Mouse (Mus musculus) left cerebral cortex, adult 2 months (tissue): ENCODE data around the gene Slc7a11. TPM values are rescaled to one million over a fixed set of nuclear protein-coding genes. Genes with fewer than 3 reads are reported as not detected.

ENCODE experiments used
- DNase-seq, 2 experiments: peaks; one replicate each; pipeline ENCODE4 v3.0.0; 2021 to 2022; ENCODE audit warnings: low spot score in 2 of 2, mixed read lengths in 1 of 2; ENCODE audit errors: extremely low spot score in 1 of 2
- H3K27ac ChIP-seq: fragments of 200-600 bp; 2 replicates; pipeline ENCODE4 v1.8.1; 2022
- H3K4me3 ChIP-seq: fragments of 200-600 bp; 2 replicates; pipeline ENCODE4 v1.8.1; 2022
- CTCF ChIP-seq: fragments of 200-600 bp; IDR thresholded peaks from 2 replicates; pipeline ENCODE4 v1.8.1; 2022; ENCODE audit warnings: antibody characterized with exemption, mild to moderate bottlenecking, moderate library complexity
- intact Hi-C: fragments of 180-260 bp; cut with DNase I; formaldehyde crosslinking; loops from one replicate; pipeline ENCODE4 v1.15.1; 2025
- total RNA-seq, 2 experiments: library from RNA; stranded (reverse); gene quantifications; 2 replicates each; pipeline ENCODE4 v1.2.3; 2021

Slc7a11 gene
- total RNA-seq, 2 experiments from 2014 or later, result 23.9 to 25.7 TPM

DNA sequence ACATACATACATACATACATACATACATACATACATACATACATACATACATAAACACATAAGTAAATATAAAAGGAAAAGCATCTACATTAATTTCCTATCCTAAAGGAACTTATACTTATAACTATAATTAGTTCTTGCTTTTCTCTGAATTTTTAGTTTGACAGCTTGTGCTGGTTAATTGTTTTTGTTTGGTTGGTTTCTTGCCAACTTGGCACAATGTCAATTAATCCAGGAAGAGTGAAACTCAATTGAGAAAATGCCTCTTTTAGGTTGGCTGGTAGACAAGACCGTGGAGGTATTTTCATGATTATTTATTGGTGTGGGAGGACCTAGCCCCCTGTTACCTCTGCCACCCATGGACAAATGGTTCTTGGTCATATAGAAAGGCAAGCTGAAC lies 327.1 kb downstream of the Slc7a11 start:
- H3K4me3 ChIP-seq, result no peak overlapping the region
- TF ChIP-seq CTCF, result no peak
- DNase-seq, result no peak
- H3K27ac ChIP-seq, result no peak overlapping the region
- intact Hi-C loops, result no loop called here

GRCm38 (mm10) chr3:50105509-50105908 lies 337.9 kb downstream of the Slc7a11 start:
- DNase-seq, result no peak
- no peak for TF ChIP-seq CTCF
- H3K4me3 ChIP-seq, result no peak overlapping the region
- no peak overlapping the region for H3K27ac ChIP-seq
- intact Hi-C loops, result no loop called here

DNA sequence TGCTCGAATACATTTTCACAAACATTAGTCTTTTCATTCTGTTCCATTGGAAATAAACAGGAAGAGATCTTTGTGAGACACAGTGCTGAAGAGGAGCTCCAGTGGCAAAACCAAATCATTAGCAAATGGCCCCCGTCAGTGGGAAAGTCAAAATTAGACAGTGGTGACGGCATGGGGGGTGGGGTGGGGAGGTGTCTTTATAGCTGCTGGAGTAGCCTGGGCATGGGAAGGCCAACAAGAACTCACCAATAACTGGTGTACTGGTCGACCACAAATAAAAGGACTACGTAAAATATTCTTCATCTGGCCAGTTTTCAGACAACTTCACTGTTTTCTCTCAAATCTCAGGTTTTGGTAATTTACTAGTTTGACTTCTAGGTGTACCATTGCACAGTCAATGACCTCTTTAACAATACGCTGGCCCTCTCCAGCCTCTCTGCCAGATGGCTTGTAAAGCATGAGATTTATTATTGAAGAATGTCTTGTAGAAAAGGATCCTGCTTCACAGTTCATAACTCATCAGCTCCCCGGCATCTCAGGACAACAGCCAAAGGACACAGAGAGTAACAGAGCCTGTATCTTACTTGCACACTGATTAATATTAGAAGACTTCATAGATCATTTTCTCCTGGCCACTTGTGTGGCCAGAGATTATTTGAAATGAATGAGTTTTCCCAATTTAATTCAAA lies 348.9 kb downstream of the Slc7a11 start:
- intact Hi-C loops, result no loop called here
- H3K4me3 ChIP-seq, result no peak overlapping the region
- H3K27ac ChIP-seq, result no peak overlapping the region
- no peak for DNase-seq
- no peak for TF ChIP-seq CTCF

DNA sequence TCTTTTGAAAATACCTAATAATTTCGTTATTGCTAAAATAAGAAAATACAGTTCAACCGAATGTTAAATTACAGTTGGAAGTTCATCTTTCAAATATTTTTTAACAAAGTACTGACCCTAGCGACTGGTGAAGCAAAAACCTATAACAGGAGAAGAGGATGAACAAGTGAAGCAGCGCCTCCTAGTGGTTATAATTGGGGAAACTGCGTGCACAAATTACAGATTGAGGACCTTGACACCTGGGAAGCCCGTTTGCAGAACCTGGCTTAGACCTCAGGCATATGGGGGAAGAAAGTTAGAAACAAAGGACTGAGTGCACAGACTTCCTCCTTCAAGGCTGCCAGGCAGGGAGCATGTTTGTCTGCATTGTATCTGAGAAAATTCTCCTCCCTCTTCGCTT lies 366.4 kb downstream of the Slc7a11 start:
- TF ChIP-seq CTCF, result peak; percentile 79
- no peak overlapping the region for H3K27ac ChIP-seq
- intact Hi-C loops, result loop anchor here (2.0 to 10.0 kb wide), 4 partner anchors 582 to 982 kb away; no protein-coding TSS in a partner anchor
- no peak overlapping the region for H3K4me3 ChIP-seq
- peak; percentile 27 to 35 for DNase-seq

GRCm38 (mm10) chr3:50063396-50063795 lies 380.0 kb downstream of the Slc7a11 start:
- H3K27ac ChIP-seq, result no peak overlapping the region
- intact Hi-C loops, result no loop called here
- no peak overlapping the region for H3K4me3 ChIP-seq
- DNase-seq, result no peak
- TF ChIP-seq CTCF, result no peak

DNA sequence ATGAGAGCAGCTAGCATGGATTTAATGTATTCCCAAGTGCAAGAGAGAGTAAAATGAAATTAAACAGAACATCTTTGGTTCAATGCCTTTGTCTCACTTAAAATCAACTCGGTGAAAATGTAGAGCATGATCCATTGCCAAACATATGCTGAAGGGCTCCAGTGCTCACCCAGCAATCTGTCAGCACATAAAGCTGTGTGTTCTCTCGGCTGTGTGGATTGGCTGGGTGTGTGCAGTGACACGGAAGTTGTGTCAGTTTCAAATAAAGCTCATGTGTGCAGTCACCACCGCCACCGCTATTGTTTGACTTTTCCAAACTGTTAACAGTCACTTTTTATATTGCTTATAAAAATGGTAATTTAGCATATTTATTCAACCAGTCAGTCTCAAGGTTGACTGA lies 398.7 kb downstream of the Slc7a11 start:
- intact Hi-C loops, result no loop called here
- TF ChIP-seq CTCF, result no peak
- H3K27ac ChIP-seq, result no peak overlapping the region
- no peak for DNase-seq
- no peak overlapping the region for H3K4me3 ChIP-seq

- DNase-seq, result no peak
- H3K4me3 ChIP-seq, result no peak overlapping the region
- no peak for TF ChIP-seq CTCF
- intact Hi-C loops, result no loop called here
- no peak overlapping the region for H3K27ac ChIP-seq
Observed at GRCm38 (mm10) chr3:50044160-50044559, 399.3 kb downstream of the Slc7a11 start.

DNA sequence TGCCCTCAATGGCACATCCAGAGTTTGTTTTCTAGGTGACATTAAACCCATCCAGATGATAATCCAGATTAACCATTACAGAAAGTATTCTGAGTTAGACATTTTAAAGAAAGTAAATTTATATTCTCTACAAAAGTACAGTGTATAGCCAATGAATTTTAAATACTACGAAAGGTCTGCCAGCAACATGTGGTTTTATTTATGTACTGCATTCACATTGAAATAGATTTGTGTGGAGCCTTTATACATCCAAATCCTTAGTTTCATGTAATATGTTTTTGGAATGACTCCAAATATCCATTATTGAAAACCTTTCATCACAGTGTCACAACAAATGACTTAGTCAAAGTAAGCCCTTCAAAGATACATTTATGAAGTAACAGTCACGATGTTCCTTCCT lies 402.3 kb downstream of the Slc7a11 start:
- intact Hi-C loops, result no loop called here
- TF ChIP-seq CTCF, result no peak
- DNase-seq, result no peak
- Histone ChIP-seq H3K27ac (no peak overlapping the region), H3K4me3 (no peak overlapping the region)

- H3K4me3 ChIP-seq, result no peak overlapping the region
- DNase-seq, result no peak
- intact Hi-C loops, result no loop called here
- H3K27ac ChIP-seq, result no peak overlapping the region
- no peak for TF ChIP-seq CTCF
Observed at GRCm38 (mm10) chr3:50035875-50036528, 407.4 kb downstream of the Slc7a11 start.

DNA sequence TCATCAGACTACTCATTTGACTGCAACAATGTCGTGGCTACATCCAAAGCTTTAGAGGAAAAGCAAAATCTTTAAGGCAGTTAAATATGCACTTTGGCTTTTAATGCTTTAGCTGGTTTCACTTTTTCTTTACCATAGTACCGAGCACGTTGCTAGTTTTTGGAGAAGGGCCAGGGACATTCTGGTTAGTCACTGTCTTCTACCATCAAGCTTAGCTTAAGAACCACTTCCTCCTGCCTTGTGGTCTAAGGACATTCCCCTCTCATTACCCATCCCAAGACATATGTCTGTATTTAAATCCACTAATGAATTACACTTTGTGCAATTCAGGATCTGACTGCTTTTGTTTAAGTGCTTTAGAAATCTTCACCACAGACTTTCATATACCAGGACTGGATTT lies 410.1 kb downstream of the Slc7a11 start:
- no peak for DNase-seq
- TF ChIP-seq CTCF, result no peak
- Histone ChIP-seq H3K27ac (no peak overlapping the region), H3K4me3 (no peak overlapping the region)
- intact Hi-C loops, result no loop called here

DNA sequence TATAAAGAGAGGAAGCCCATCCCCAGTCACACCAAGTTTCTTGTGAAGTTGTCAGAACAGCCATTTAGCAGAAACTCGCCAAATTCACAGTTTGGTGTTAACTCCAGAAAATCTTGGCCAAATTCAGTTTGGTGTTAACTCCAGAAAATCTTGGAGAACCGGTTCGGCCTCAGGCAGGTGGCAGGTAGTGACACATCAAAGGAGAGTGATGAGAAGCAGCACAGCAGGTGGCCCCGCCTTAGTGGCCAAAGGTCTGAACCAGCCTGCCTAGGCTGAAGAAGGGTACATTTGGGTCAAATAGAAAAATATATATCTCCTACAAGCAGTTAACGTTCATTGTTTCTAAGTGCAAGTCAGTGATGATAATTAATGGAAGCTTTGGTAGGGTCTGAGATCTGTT lies 417.4 kb downstream of the Slc7a11 start:
- no peak overlapping the region for H3K4me3 ChIP-seq
- intact Hi-C loops, result no loop called here
- no peak for DNase-seq
- TF ChIP-seq CTCF, result no peak
- no peak overlapping the region for H3K27ac ChIP-seq

GRCm38 (mm10) chr3:50014396-50014795 lies 429.0 kb downstream of the Slc7a11 start:
- DNase-seq, result peak; percentile 11 to 14
- no peak overlapping the region for H3K4me3 ChIP-seq
- TF ChIP-seq CTCF, result no peak
- intact Hi-C loops, result no loop called here
- H3K27ac ChIP-seq, result no peak overlapping the region

GRCm38 (mm10) chr3:50012012-50012411 lies 431.4 kb downstream of the Slc7a11 start:
- intact Hi-C loops, result no loop called here
- no peak for TF ChIP-seq CTCF
- no peak overlapping the region for H3K4me3 ChIP-seq
- no peak overlapping the region for H3K27ac ChIP-seq
- DNase-seq, result no peak
